Mouse (Mus musculus) heart, embryonic 14.5 days (tissue): Measurements from ENCODE around the gene Zfhx3. TPM values are rescaled to one million over a fixed set of nuclear protein-coding genes. Genes with fewer than 3 reads are reported as not detected.

Experiments
- ATAC-seq: fragments of 200-750 bp; cut with Nextera tagmentation; 2 replicates; pipeline ENCODE4 v1.8.0; 2017; ENCODE audit warnings: low read depth, moderate TSS enrichment; ENCODE audit not compliant: insufficient number of reproducible peaks, insufficient read depth, low FRiP score
- H3K27ac ChIP-seq, 2 experiments: fragments of 200-500 bp in 1 of 2; fragments of 300-500 bp in 1 of 2; sonication (generic) in 1 of 2; replicated peaks in 1 of 2; 2 replicates each; pipeline ENCODE4 v1.5.1; 2012 to 2014; ENCODE audit warnings: low read depth in 2 of 2, low read length in 2 of 2, control low read depth in 1 of 2, mild to moderate bottlenecking in 1 of 2, mixed read lengths in 1 of 2; ENCODE audit not compliant: control insufficient read depth in 1 of 2, insufficient read depth in 1 of 2
- H3K27me3 ChIP-seq: fragments of 300-500 bp; sonication (generic); 2 replicates; pipeline ENCODE4 v1.6.1; 2014; ENCODE audit warnings: mild to moderate bottlenecking, low read length, control low read depth; ENCODE audit not compliant: control insufficient read depth, insufficient read depth
- H3K36me3 ChIP-seq: fragments of 300-500 bp; sonication (generic); 2 replicates; pipeline ENCODE4 v1.6.1; 2014; ENCODE audit warnings: mild to moderate bottlenecking, control low read depth, low read length, mixed read lengths; ENCODE audit not compliant: control insufficient read depth, insufficient read depth
- H3K4me1 ChIP-seq, 2 experiments: fragments of 200-500 bp in 1 of 2; fragments of 300-500 bp in 1 of 2; sonication (generic) in 1 of 2; 2 replicates each; pipeline ENCODE4 v1.6.1; 2012 to 2014; ENCODE audit warnings: low read length in 2 of 2, control low read depth in 1 of 2, mixed read lengths in 1 of 2; ENCODE audit not compliant: control insufficient read depth in 2 of 2, insufficient read depth in 2 of 2
- H3K4me2 ChIP-seq: fragments of 300-500 bp; sonication (generic); 2 replicates; pipeline ENCODE4 v1.6.1; 2014; ENCODE audit warnings: mild to moderate bottlenecking, low read length
- H3K4me3 ChIP-seq, 2 experiments: fragments of 200-500 bp in 1 of 2; fragments of 300-500 bp in 1 of 2; sonication (generic) in 1 of 2; 2 replicates each; pipeline ENCODE4 v1.5.1; 2012 to 2014; ENCODE audit warnings: low read length in 2 of 2, mild to moderate bottlenecking in 2 of 2, control low read depth in 1 of 2, low read depth in 1 of 2, moderate library complexity in 1 of 2; ENCODE audit not compliant: control insufficient read depth in 1 of 2, insufficient read depth in 1 of 2
- H3K9ac ChIP-seq: fragments of 300-500 bp; sonication (generic); 2 replicates; pipeline ENCODE4 v1.6.1; 2014; ENCODE audit warnings: mild to moderate bottlenecking, low read length
- H3K9me3 ChIP-seq: fragments of 300-500 bp; sonication (generic); 2 replicates; pipeline ENCODE4 v1.6.1; 2016; ENCODE audit warnings: low read length, control low read depth; ENCODE audit not compliant: control insufficient read depth
- WGBS: fragments of 180-500 bp; shearing (Covaris S2); extraction: QIAGEN DNeasy Blood & Tissue Kit; methylation state at CpG from one replicate; pipeline ENCODE4 v1.1.7; 2014; 5-methylcytosine and 5-hydroxymethylcytosine counted together
- polyA plus RNA-seq: library from polyadenylated mRNA; unstranded; fragments of >200 nt; fragmentation: Nextera tagmentation; extraction: Ambion mirVana; gene quantifications from 2 replicates; pipeline ENCODE4 v1.2.1, GENCODE M21; 2014

The Zfhx3 gene
- polyA plus RNA-seq, 1 experiment from 2014 or later = 6.4 TPM

DNA sequence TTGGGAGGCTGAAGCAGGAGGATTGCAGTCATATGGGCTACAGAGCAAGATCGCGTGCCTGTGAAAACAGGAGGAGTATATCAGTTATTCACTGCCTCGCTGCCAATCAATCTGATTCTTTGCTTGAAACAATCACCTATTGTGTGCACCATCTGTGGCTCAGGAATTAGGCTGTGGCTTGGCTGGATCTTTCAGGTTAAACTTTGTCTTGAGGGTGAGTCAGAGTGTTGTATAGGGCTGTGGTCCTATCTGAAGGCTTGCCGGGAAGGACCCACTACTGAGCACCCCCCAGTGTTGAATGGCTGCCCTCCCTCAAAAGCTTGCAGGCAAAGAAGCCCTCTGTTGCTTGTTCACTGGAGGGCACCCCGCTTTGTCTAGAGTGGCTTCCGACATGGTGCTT lies 812.1 kb downstream of the Zfhx3 start:
- H3K36me3 ChIP-seq = no peaks in the 10 kb centered on the region
- H3K27me3 ChIP-seq = no peaks in the 10 kb centered on the region
- H3K4me2 ChIP-seq = no peak overlapping the region
- no peak overlapping the region for H3K27ac ChIP-seq
- no peak for ATAC-seq
- no peak overlapping the region for H3K4me3 ChIP-seq
- H3K9ac ChIP-seq = no peak overlapping the region
- H3K9me3 ChIP-seq = no peaks in the 10 kb centered on the region
- peaks cover 11 to 15% of the 10 kb centered on the region in 2 experiments for H3K4me1 ChIP-seq
- WGBS = 86% methylated on average over 6 of the region's 6 CpGs

- H3K4me3 ChIP-seq = no peak overlapping the region
- no peak overlapping the region for H3K9ac ChIP-seq
- WGBS = 72% methylated on average over 19 of the region's 19 CpGs
- no peaks in the 10 kb centered on the region for H3K36me3 ChIP-seq
- no peak overlapping the region for H3K4me2 ChIP-seq
- no peaks in the 10 kb centered on the region for H3K27me3 ChIP-seq
- peaks cover 11 to 14% of the 10 kb centered on the region in 2 experiments for H3K4me1 ChIP-seq
- H3K27ac ChIP-seq = peak overlapping the region; percentile 2 to 56; a peak in 1 of 4 replicates
- no peak for ATAC-seq
- no peaks in the 10 kb centered on the region for H3K9me3 ChIP-seq
These were observed 813.2 kb downstream of the Zfhx3 start for GRCm38 (mm10) chr8:108755400-108756325.

DNA sequence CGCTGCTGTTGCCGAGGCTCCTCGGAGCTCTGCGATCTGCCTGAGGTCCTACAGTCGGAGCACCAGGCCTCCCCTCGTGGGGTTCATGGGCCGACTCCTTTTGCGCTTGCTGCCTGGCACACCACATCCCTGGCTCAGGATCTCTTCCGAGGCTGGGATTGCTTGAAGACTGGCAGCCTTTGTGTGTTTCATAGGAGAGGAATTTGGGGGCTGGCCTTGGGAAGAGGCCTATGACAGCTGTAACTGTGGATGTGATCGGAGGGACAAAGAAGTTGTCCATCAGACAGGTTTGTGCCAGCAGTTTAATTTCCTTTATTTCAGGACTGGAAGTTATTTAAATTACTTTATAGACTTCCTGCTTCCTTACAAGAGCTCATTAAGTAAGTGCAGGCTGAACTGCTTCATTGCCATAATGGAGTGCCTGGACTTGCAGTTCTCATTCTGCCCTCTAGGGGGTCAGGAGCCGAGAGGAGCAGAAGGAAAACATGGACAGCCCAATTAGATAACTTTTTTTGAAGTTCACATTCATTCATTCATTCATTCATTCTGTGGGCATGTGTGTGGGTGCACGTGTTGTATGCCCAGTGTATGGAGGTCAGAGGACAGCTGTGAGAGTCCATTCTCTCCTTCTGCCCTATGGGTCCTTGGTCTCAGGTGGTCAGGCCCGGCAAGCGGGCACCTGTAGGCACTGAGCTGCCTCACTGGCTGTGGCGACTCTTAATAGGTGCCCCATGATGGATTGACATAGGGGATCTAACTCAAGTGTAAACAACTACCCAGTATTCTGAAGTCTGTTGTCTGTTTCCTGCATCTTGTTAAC lies 817.3 kb downstream of the Zfhx3 start:
- H3K36me3 ChIP-seq = no peaks in the 10 kb centered on the region
- no peak overlapping the region for H3K4me2 ChIP-seq
- H3K4me3 ChIP-seq = no peak overlapping the region
- H3K27me3 ChIP-seq = no peaks in the 10 kb centered on the region
- WGBS = 61% methylated on average over 15 of the region's 15 CpGs
- H3K27ac ChIP-seq = peak overlapping the region in 1 of 2 experiments; percentile 41; a peak in 1 of 4 replicates
- no peak for ATAC-seq
- no peak overlapping the region for H3K9ac ChIP-seq
- H3K9me3 ChIP-seq = no peaks in the 10 kb centered on the region
- peaks cover 27 to 36% of the 10 kb centered on the region in 2 experiments for H3K4me1 ChIP-seq

- H3K4me3 ChIP-seq = no peak overlapping the region
- no peak overlapping the region for H3K27ac ChIP-seq
- no peak for ATAC-seq
- no peak overlapping the region for H3K9ac ChIP-seq
- WGBS = 80% methylated on average over 10 of the region's 10 CpGs
- H3K36me3 ChIP-seq = no peaks in the 10 kb centered on the region
- H3K9me3 ChIP-seq = no peaks in the 10 kb centered on the region
- no peaks in the 10 kb centered on the region for H3K27me3 ChIP-seq
- no peak overlapping the region for H3K4me2 ChIP-seq
- H3K4me1 ChIP-seq = peaks cover 24 to 33% of the 10 kb centered on the region in 2 experiments
These were observed 818.3 kb downstream of the Zfhx3 start for GRCm38 (mm10) chr8:108760745-108761144.

GRCm38 (mm10) chr8:108762567-108762966 lies 820.1 kb downstream of the Zfhx3 start:
- H3K4me1 ChIP-seq = peaks cover 23 to 33% of the 10 kb centered on the region in 2 experiments
- H3K36me3 ChIP-seq = no peaks in the 10 kb centered on the region
- ATAC-seq = no peak
- no peak overlapping the region for H3K4me3 ChIP-seq
- H3K9me3 ChIP-seq = no peaks in the 10 kb centered on the region
- no peaks in the 10 kb centered on the region for H3K27me3 ChIP-seq
- no peak overlapping the region for H3K9ac ChIP-seq
- no peak overlapping the region for H3K4me2 ChIP-seq
- WGBS = 9% methylated on average over 7 of the region's 7 CpGs
- H3K27ac ChIP-seq = no peak overlapping the region

DNA sequence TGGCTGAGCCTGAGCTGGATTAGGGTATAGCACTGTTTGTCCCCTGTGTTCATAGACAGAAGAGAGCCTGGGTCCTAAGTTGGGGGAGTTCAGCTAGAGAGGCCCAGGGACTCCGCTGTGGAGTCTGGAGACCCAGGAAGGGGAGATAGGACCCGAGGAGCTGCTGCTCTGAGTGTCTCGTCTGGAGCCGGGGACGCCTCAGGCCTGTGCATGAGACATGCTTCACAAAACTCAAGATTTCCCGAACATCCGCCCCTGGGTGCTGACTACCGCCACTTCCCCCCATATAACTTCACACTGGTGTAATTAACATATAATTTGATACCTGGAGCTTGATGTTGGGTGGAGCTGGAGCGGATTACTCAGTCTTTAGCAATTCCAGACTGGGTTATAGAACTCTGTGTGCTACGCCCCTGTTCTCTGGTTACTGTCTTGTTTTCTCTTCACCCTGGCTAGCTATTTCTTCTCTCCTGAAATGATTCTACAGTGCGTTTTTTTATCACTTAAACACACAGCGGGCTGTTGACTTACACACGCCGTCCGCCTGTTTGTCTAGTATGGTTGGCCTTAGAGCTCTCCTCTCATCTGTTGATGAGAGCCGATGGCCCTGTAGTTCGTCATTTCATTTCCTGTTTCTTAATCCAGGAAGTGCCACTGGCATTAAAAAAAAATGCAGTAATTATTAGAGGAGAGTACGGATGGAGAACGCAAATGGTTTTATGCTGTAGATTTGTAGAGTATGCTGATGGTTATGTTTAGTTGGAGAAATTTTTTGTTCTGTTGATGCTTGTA lies 822.2 kb downstream of the Zfhx3 start:
- Histone ChIP-seq H3K36me3 (no peaks in the 10 kb centered on the region), H3K27me3 (no peaks in the 10 kb centered on the region), H3K4me1 (peaks cover 24 to 29% of the 10 kb centered on the region in 2 experiments), H3K9ac (no peak overlapping the region), H3K27ac (peak overlapping the region in 1 of 2 experiments; percentile 28; a peak in 1 of 4 replicates), H3K4me3 (no peak overlapping the region), H3K4me2 (no peak overlapping the region), H3K9me3 (no peaks in the 10 kb centered on the region)
- ATAC-seq = no peak
- WGBS = 52% methylated on average over 19 of the region's 19 CpGs

- Histone ChIP-seq H3K9me3 (no peaks in the 10 kb centered on the region), H3K4me2 (no peak overlapping the region), H3K36me3 (no peaks in the 10 kb centered on the region), H3K27me3 (no peaks in the 10 kb centered on the region), H3K27ac (no peak overlapping the region), H3K9ac (no peak overlapping the region), H3K4me1 (peaks cover 24 to 28% of the 10 kb centered on the region in 2 experiments), H3K4me3 (no peak overlapping the region)
- no peak for ATAC-seq
- WGBS = 75% methylated on average over 6 of the region's 6 CpGs
These were observed 823.7 kb downstream of the Zfhx3 start for GRCm38 (mm10) chr8:108766102-108766501.
